ENCODE assay signal across 10 mouse cellular contexts in genomic region chr1:182562576-182563370, GRCm38 (mm10). TPM values are rescaled to one million over a fixed set of nuclear protein-coding genes. Genes with fewer than 3 reads are reported as not detected.
DNase-seq lines count a peak whose midpoint lies in the region; ATAC-seq and TF ChIP-seq lines count a peak whose summit lies in the region.
"Had no signal": no experiment of that assay in that cellular context is flagged by ENCODE, and none has a peak within 500 bp of the region (broad histone marks: within the 10 kb centered on the region; RNA-seq: fewer than 3 reads in every experiment).

No protein-coding gene starts in this region.

- no peaks in the 10 kb centered on the region for H3K27me3 ChIP-seq in kidney, adult 2 months (replicated peaks; ENCODE audit: control insufficient read depth, insufficient read depth, low read length)
- H3K27me3 ChIP-seq in limb, embryonic 15.5 days: no peaks in the 10 kb centered on the region
- no peaks in the 10 kb centered on the region for H3K27me3 ChIP-seq in midbrain, postnatal 0 days (ENCODE audit: insufficient read depth, low read length)

- H3K9ac ChIP-seq in limb, embryonic 15.5 days: no peak overlapping the region
- H3K9ac ChIP-seq in midbrain, postnatal 0 days (replicated peaks; ENCODE audit: low read length, poor library complexity, severe bottlenecking): no peak overlapping the region

- no peak overlapping the region for H3K4me3 ChIP-seq in kidney, adult 2 months (ENCODE audit: insufficient read depth, low read depth, low read length)
- no peak overlapping the region for H3K4me3 ChIP-seq in limb, embryonic 15.5 days
- H3K4me3 ChIP-seq in midbrain, postnatal 0 days (ENCODE audit: low read depth, low read length): no peak overlapping the region

- no peak overlapping the region for H3K27ac ChIP-seq in kidney, adult 2 months (ENCODE audit: insufficient read depth, low read depth, low read length)
- H3K27ac ChIP-seq in limb, embryonic 15.5 days: no peak overlapping the region
- H3K27ac ChIP-seq in midbrain, postnatal 0 days (ENCODE audit: low read depth, low read length): no peak overlapping the region

- TF ChIP-seq CTCF in kidney, adult 2 months (conservative IDR thresholded peaks at IDR 0.05; ENCODE audit: insufficient read depth, insufficient read length, low read depth, low read length): no peak
- no peak for TF ChIP-seq CTCF in midbrain, postnatal 0 days (IDR thresholded peaks at IDR 0.05)

- peak; percentile 55 for ATAC-seq in common myeloid progenitor, adult 5-6 weeks (replicated peaks; ENCODE audit: low read depth, poor library complexity, severe bottlenecking)
- ATAC-seq in limb, embryonic 15.5 days (ENCODE audit: insufficient number of reproducible peaks, low FRiP score, low TSS enrichment, low read depth): 0 out of 2 replicates have a peak, but pooled peaks have one; percentile 3
- no peak for ATAC-seq in midbrain, postnatal 0 days (ENCODE audit: low FRiP score)

- no peak overlapping the region for H3K4me2 ChIP-seq in limb, embryonic 15.5 days
- H3K4me2 ChIP-seq in midbrain, postnatal 0 days (ENCODE audit: low read depth, low read length, poor library complexity, severe bottlenecking): no peak overlapping the region

- H3K9me3 ChIP-seq in limb, embryonic 15.5 days: no peaks in the 10 kb centered on the region
- H3K9me3 ChIP-seq in midbrain, postnatal 0 days (ENCODE audit: low read length): no peaks in the 10 kb centered on the region

- 21% methylated on average over 15 of the region's 16 CpGs for WGBS in kidney, adult 2 months
- 29% methylated on average over 16 of the region's 16 CpGs for WGBS in limb, embryonic 15.5 days
- WGBS in midbrain, postnatal 0 days: 47% methylated on average over 16 of the region's 16 CpGs

- DNase-seq in kidney, adult 2 months: peak; percentile 6
- DNase-seq in kidney, adult 8-10 months: no peak
- DNase-seq in midbrain, postnatal 0 days (ENCODE audit: low spot score): peak; percentile 33
- DNase-seq in gastrocnemius, postnatal 10 days: no peak
- no peak for DNase-seq in adrenal gland, postnatal 10 days
- no peak for DNase-seq in urinary bladder, postnatal 25 days (ENCODE audit: low spot score)
- DNase-seq: cerebellum, adult 11 months had no signal

- no peaks in the 10 kb centered on the region for H3K36me3 ChIP-seq in kidney, adult 2 months (ENCODE audit: control insufficient read depth, insufficient read depth, low read length)
- H3K36me3 ChIP-seq in limb, embryonic 15.5 days: no peaks in the 10 kb centered on the region
- H3K36me3 ChIP-seq in midbrain, postnatal 0 days (ENCODE audit: insufficient read depth, low read length): no peaks in the 10 kb centered on the region

- no peak for TF ChIP-seq POLR2A in kidney, adult 2 months (IDR thresholded peaks at IDR 0.05; ENCODE audit: low read depth, low read length)

- H3K4me1 ChIP-seq in kidney, adult 2 months (ENCODE audit: control insufficient read depth, insufficient read depth, low read length): no peaks in the 10 kb centered on the region
- peaks cover 16% of the 10 kb centered on the region for H3K4me1 ChIP-seq in limb, embryonic 15.5 days
- H3K4me1 ChIP-seq in midbrain, postnatal 0 days (ENCODE audit: insufficient read depth, low read length): no peaks in the 10 kb centered on the region

RNA-seq across cellular contexts. Expression of gene Capn8, which starts 2.0 kb away (rescaled TPM):
- 0.03 TPM in 1 of 2 replicates, not detected in the other for polyA plus RNA-seq in kidney, adult 2 months (2012; rRNA removed)
- 0.37 TPM in 1 of 2 replicates, not detected in the other for total RNA-seq in common myeloid progenitor, adult 5-6 weeks (2017)
- polyA plus RNA-seq in limb, embryonic 15.5 days (2015; fragmentation: Nextera tagmentation; extraction: Ambion mirVana): 0.07 TPM in 1 of 2 replicates, not detected in the other
- 0.28 TPM in 1 of 2 replicates, not detected in the other for total RNA-seq in midbrain, postnatal 0 days (2014; rRNA removed)
- 0.11 and 0.31 TPM in 2 replicates for polyA plus RNA-seq in midbrain, postnatal 0 days (2015; fragmentation: Nextera tagmentation; extraction: Ambion mirVana)
- total RNA-seq in gastrocnemius, postnatal 10 days (2021): not detected
- total RNA-seq in adrenal gland, postnatal 10 days (2021): not detected
- total RNA-seq: left cerebral cortex, postnatal 10 days had no signal

RNA-seq across cellular contexts. Expression of gene Capn2, which starts 45.4 kb away (rescaled TPM):
- 31.7 and 33.0 TPM in 2 replicates for polyA plus RNA-seq in kidney, adult 2 months (2012; rRNA removed)
- 22.4 TPM in 2 replicates for total RNA-seq in common myeloid progenitor, adult 5-6 weeks (2017)
- polyA plus RNA-seq in limb, embryonic 15.5 days (2015; fragmentation: Nextera tagmentation; extraction: Ambion mirVana): 150 and 151 TPM in 2 replicates
- 84.3 and 88.2 TPM in 2 replicates for total RNA-seq in midbrain, postnatal 0 days (2014; rRNA removed)
- 78.6 and 82.1 TPM in 2 replicates for polyA plus RNA-seq in midbrain, postnatal 0 days (2015; fragmentation: Nextera tagmentation; extraction: Ambion mirVana)
- total RNA-seq in gastrocnemius, postnatal 10 days (2021): 10 to 100 TPM; 79.2 to 87.6 TPM
- 10 to 100 TPM; 79.3 to 94.3 TPM for total RNA-seq in adrenal gland, postnatal 10 days (2021)

Comparison
In these comparisons a context has a peak if more than half of its experiments do, and no peak if none do; other contexts are left out.
1. DNase-seq: peak in kidney, adult 2 months (single experiment) and midbrain, postnatal 0 days (single experiment); none in kidney, adult 8-10 months (0 of 2), gastrocnemius, postnatal 10 days (single experiment), adrenal gland, postnatal 10 days (single experiment) and urinary bladder, postnatal 25 days (single experiment).